Mouse (Mus musculus) erythroblast, embryonic 14.5 days (primary cell): Measurements from ENCODE around the gene Rev3l. TPM values are rescaled to one million over a fixed set of nuclear protein-coding genes. Genes with fewer than 3 reads are reported as not detected.

Experiments used
- H3K27me3 ChIP-seq: 2 replicates; pipeline ENCODE4 v1.6.1; 2012; ENCODE audit warnings: inconsistent platforms; ENCODE audit not compliant: control insufficient read depth
- H3K36me3 ChIP-seq: 2 replicates; pipeline ENCODE4 v1.6.1; 2012; ENCODE audit warnings: mild to moderate bottlenecking, inconsistent platforms; ENCODE audit not compliant: control insufficient read depth
- H3K4me1 ChIP-seq: 2 replicates; pipeline ENCODE4 v1.6.1; 2012; ENCODE audit warnings: inconsistent platforms; ENCODE audit not compliant: control insufficient read depth
- H3K4me3 ChIP-seq: replicated peaks from 2 replicates; pipeline ENCODE3; 2012; ENCODE audit warnings: moderate library complexity, mild to moderate bottlenecking, inconsistent platforms
- H3K9me3 ChIP-seq: 2 replicates; pipeline ENCODE4 v1.6.1; 2012; ENCODE audit warnings: low read length, inconsistent platforms, mixed read lengths; ENCODE audit not compliant: control insufficient read depth
- GATA1 ChIP-seq: IDR thresholded peaks from 2 replicates; pipeline ENCODE4 v1.6.1; 2012; ENCODE audit warnings: low read length, inconsistent platforms, mixed read lengths
- TAL1 ChIP-seq: IDR thresholded peaks from 3 replicates; pipeline ENCODE4 v1.6.1; 2012; ENCODE audit warnings: low read length, inconsistent platforms, mixed read lengths
- polyA plus RNA-seq: library from polyadenylated mRNA; stranded (reverse); fragments of >175 nt; gene quantifications from 2 replicates; pipeline ENCODE4 v1.2.3, GENCODE M21; 2012

Rev3l gene
- polyA plus RNA-seq, 1 experiment, result 0.12 TPM

- no peaks in the 10 kb centered on the region for H3K27me3 ChIP-seq
- no peaks in the 10 kb centered on the region for H3K36me3 ChIP-seq
- no peaks in the 10 kb centered on the region for H3K9me3 ChIP-seq
- peak overlapping the region; percentile 97 for H3K4me3 ChIP-seq
- TF ChIP-seq TAL1 (no peak), GATA1 (no peak)
- peaks cover 35% of the 10 kb centered on the region for H3K4me1 ChIP-seq
These were observed 762 bp upstream of the Rev3l start for GRCm38 (mm10) chr10:39730976-39731735.

GRCm38 (mm10) chr10:39732266-39733100 lies 565 bp downstream of the Rev3l start:
- Histone ChIP-seq H3K27me3 (no peaks in the 10 kb centered on the region), H3K4me3 (peak overlapping the region; percentile 97), H3K36me3 (no peaks in the 10 kb centered on the region), H3K4me1 (peaks cover 33% of the 10 kb centered on the region), H3K9me3 (no peaks in the 10 kb centered on the region)
- no peak for TF ChIP-seq GATA1
- no peak for TF ChIP-seq TAL1

- Histone ChIP-seq H3K27me3 (no peaks in the 10 kb centered on the region), H3K4me3 (peak overlapping the region; percentile 97), H3K9me3 (no peaks in the 10 kb centered on the region), H3K4me1 (peaks cover 33% of the 10 kb centered on the region), H3K36me3 (no peaks in the 10 kb centered on the region)
- TF ChIP-seq TAL1, result no peak
- TF ChIP-seq GATA1, result no peak
These were observed 1.1 kb downstream of the Rev3l start for GRCm38 (mm10) chr10:39733101-39733399.

GRCm38 (mm10) chr10:39733421-39733930 lies 1.6 kb downstream of the Rev3l start:
- peaks cover 33% of the 10 kb centered on the region for H3K4me1 ChIP-seq

GRCm38 (mm10) chr10:39736187-39736586 lies 4.3 kb downstream of the Rev3l start:
- TF ChIP-seq TAL1 (no peak), GATA1 (no peak)
- Histone ChIP-seq H3K9me3 (no peaks in the 10 kb centered on the region), H3K36me3 (no peaks in the 10 kb centered on the region), H3K4me3 (no peak overlapping the region), H3K27me3 (no peaks in the 10 kb centered on the region), H3K4me1 (peaks cover 23% of the 10 kb centered on the region)

More at GRCm38 (mm10) chr10:39733421-39733930, 1.6 kb downstream of the Rev3l start:
- Histone ChIP-seq H3K9me3 (no peaks in the 10 kb centered on the region), H3K27me3 (no peaks in the 10 kb centered on the region), H3K36me3 (no peaks in the 10 kb centered on the region), H3K4me3 (peak overlapping the region; percentile 97)
- TF ChIP-seq GATA1 (no peak), TAL1 (no peak)

GRCm38 (mm10) chr10:39742057-39742456 lies 10.1 kb downstream of the Rev3l start:
- Histone ChIP-seq H3K4me3 (no peak overlapping the region), H3K36me3 (peaks cover 3% of the 10 kb centered on the region), H3K9me3 (no peaks in the 10 kb centered on the region), H3K4me1 (no peaks in the 10 kb centered on the region; the same call in none of the 2 replicates), H3K27me3 (no peaks in the 10 kb centered on the region)
- TF ChIP-seq GATA1 (no peak), TAL1 (no peak)

- Histone ChIP-seq H3K36me3 (peaks cover under 1% of the 10 kb centered on the region), H3K4me3 (no peak overlapping the region), H3K27me3 (no peaks in the 10 kb centered on the region), H3K4me1 (no peaks in the 10 kb centered on the region), H3K9me3 (0 out of 2 replicates have a peak, but pooled peaks cover 2% of the 10 kb centered on the region)
- TF ChIP-seq TAL1, result no peak
- no peak for TF ChIP-seq GATA1
These were observed 32.8 kb downstream of the Rev3l start for GRCm38 (mm10) chr10:39764752-39765151.

GRCm38 (mm10) chr10:39766702-39767101 lies 34.8 kb downstream of the Rev3l start:
- H3K4me1 ChIP-seq, result no peaks in the 10 kb centered on the region
- no peak overlapping the region for H3K4me3 ChIP-seq
- no peaks in the 10 kb centered on the region for H3K27me3 ChIP-seq
- TF ChIP-seq TAL1 (no peak), GATA1 (no peak)
- no peaks in the 10 kb centered on the region for H3K9me3 ChIP-seq
- no peaks in the 10 kb centered on the region for H3K36me3 ChIP-seq

- Histone ChIP-seq H3K4me3 (no peak overlapping the region), H3K36me3 (no peaks in the 10 kb centered on the region), H3K27me3 (no peaks in the 10 kb centered on the region), H3K9me3 (no peaks in the 10 kb centered on the region), H3K4me1 (0 out of 2 replicates have a peak, but pooled peaks cover 1% of the 10 kb centered on the region)
- TF ChIP-seq GATA1, result no peak
- TF ChIP-seq TAL1, result no peak
These were observed 40.3 kb downstream of the Rev3l start for GRCm38 (mm10) chr10:39772259-39772658.
